Mouse (Mus musculus) intestine, embryonic 14.5 days (tissue): ENCODE results near the gene Cort. TPM values are rescaled to one million over a fixed set of nuclear protein-coding genes. Genes with fewer than 3 reads are reported as not detected.

Source experiments
- ATAC-seq: fragments of 200-750 bp; cut with Nextera tagmentation; replicated peaks from 2 replicates; pipeline ENCODE4 v1.8.0; 2017; ENCODE audit warnings: low read depth, moderate number of reproducible peaks, moderate TSS enrichment, moderate library complexity; ENCODE audit not compliant: low FRiP score, low TSS enrichment
- DNase-seq: peaks from one replicate; pipeline ENCODE4 v3.0.0-alpha.2; 2018; ENCODE audit warnings: low spot score
- H3K27ac ChIP-seq: fragments of 300-500 bp; sonication (generic); 2 replicates; pipeline ENCODE4 v1.5.1; 2014; ENCODE audit warnings: low read depth, mild to moderate bottlenecking, control low read depth
- H3K27me3 ChIP-seq: fragments of 300-500 bp; sonication (generic); replicated peaks from 2 replicates; pipeline ENCODE4 v1.6.1; 2014; ENCODE audit warnings: low read length, control low read depth; ENCODE audit not compliant: control insufficient read depth, insufficient read depth
- H3K36me3 ChIP-seq: fragments of 300-500 bp; sonication (generic); 2 replicates; pipeline ENCODE4 v1.6.1; 2014; ENCODE audit warnings: low read length, control low read depth; ENCODE audit not compliant: control insufficient read depth, insufficient read depth
- H3K4me1 ChIP-seq: fragments of 300-500 bp; sonication (generic); replicated peaks from 2 replicates; pipeline ENCODE4 v1.6.1; 2014; ENCODE audit warnings: low read length, control low read depth, mixed read lengths; ENCODE audit not compliant: control insufficient read depth, insufficient read depth
- H3K4me2 ChIP-seq: fragments of 300-500 bp; sonication (generic); 2 replicates; pipeline ENCODE4 v1.6.1; 2014; ENCODE audit warnings: low read length
- H3K4me3 ChIP-seq: fragments of 300-500 bp; sonication (generic); 2 replicates; pipeline ENCODE4 v1.5.1; 2014; ENCODE audit warnings: low read depth, low read length, control low read depth, mixed read lengths
- H3K9ac ChIP-seq: fragments of 300-500 bp; sonication (generic); 2 replicates; pipeline ENCODE4 v1.6.1; 2014; ENCODE audit warnings: mild to moderate bottlenecking, low read length
- H3K9me3 ChIP-seq: fragments of 300-500 bp; sonication (generic); 2 replicates; pipeline ENCODE4 v1.6.1; 2016; ENCODE audit warnings: low read length, control low read depth; ENCODE audit not compliant: control insufficient read depth
- WGBS: fragments of 180-500 bp; shearing (Covaris S2); extraction: QIAGEN DNeasy Blood & Tissue Kit; methylation state at CpG from one replicate; pipeline ENCODE4 v1.1.7; 2014; 5-methylcytosine and 5-hydroxymethylcytosine counted together
- polyA plus RNA-seq: library from polyadenylated mRNA; unstranded; fragments of >200 nt; fragmentation: Nextera tagmentation; extraction: Ambion mirVana; gene quantifications from 2 replicates; pipeline ENCODE4 v1.2.1, GENCODE M21; 2014

Cort gene
- polyA plus RNA-seq, 1 experiment from 2014 or later = not detected

- Histone ChIP-seq H3K9ac (peak overlapping the region; percentile 59), H3K36me3 (peaks cover 23% of the 10 kb centered on the region), H3K27me3 (no peaks in the 10 kb centered on the region), H3K9me3 (no peaks in the 10 kb centered on the region), H3K4me3 (peak overlapping the region; percentile 88), H3K4me2 (peak overlapping the region; percentile 93), H3K27ac (peak overlapping the region; percentile 78), H3K4me1 (peaks cover 7% of the 10 kb centered on the region; the same call in 1 of the 2 replicates)
- DNase-seq (peak; percentile 74), ATAC-seq (peak; percentile 29)
- WGBS = under 1% methylated on average over 27 of the region's 27 CpGs
These were observed 40.5 kb upstream of the Cort start for GRCm38 (mm10) chr4:149166957-149167611.

GRCm38 (mm10) chr4:149166215-149166946, 39.8 kb upstream of the Cort start, which contains the start of gene Pgd:
Gene Pgd, minus strand, starts transcription at chr4:149166771.
- peak within 1 kb of the TSS; percentile 78 for H3K27ac ChIP-seq
- H3K27me3 ChIP-seq = no peaks in the 10 kb centered on the region
- ATAC-seq = peak; percentile 98
- peaks cover 27% of the 10 kb centered on the region for H3K36me3 ChIP-seq
- peak within 1 kb of the TSS; percentile 92 for H3K9ac ChIP-seq
- under 1% methylated on average over 59 of the region's 59 CpGs for WGBS
- peak within 1 kb of the TSS; percentile 88 for H3K4me3 ChIP-seq
- DNase-seq = peak; percentile 96
- H3K9me3 ChIP-seq = no peaks in the 10 kb centered on the region
- H3K4me1 ChIP-seq = peaks cover 7% of the 10 kb centered on the region; the same call in 1 of the 2 replicates
- peak within 1 kb of the TSS; percentile 93 for H3K4me2 ChIP-seq

GRCm38 (mm10) chr4:149164150-149164549, 37.6 kb upstream of the Cort start:
- ATAC-seq = no peak
- no peak overlapping the region for H3K4me3 ChIP-seq
- WGBS = 71% methylated on average over 5 of the region's 5 CpGs

GRCm38 (mm10) chr4:149163196-149163595, 36.6 kb upstream of the Cort start:
- Histone ChIP-seq H3K4me2 (no peak overlapping the region), H3K9me3 (no peaks in the 10 kb centered on the region), H3K9ac (no peak overlapping the region), H3K27ac (no peak overlapping the region), H3K4me3 (no peak overlapping the region), H3K4me1 (peaks cover 7% of the 10 kb centered on the region; the same call in 1 of the 2 replicates), H3K27me3 (no peaks in the 10 kb centered on the region), H3K36me3 (peaks cover 58% of the 10 kb centered on the region)
- 70% methylated on average over 1 of the region's 1 CpGs for whole genome bisulfite sequencing
- no peak for DNase-seq
- no peak for ATAC-seq

More at GRCm38 (mm10) chr4:149164150-149164549, 37.6 kb upstream of the Cort start:
- Histone ChIP-seq H3K4me1 (peaks cover 7% of the 10 kb centered on the region; the same call in 1 of the 2 replicates), H3K27ac (no peak overlapping the region), H3K9ac (no peak overlapping the region), H3K4me2 (no peak overlapping the region), H3K9me3 (no peaks in the 10 kb centered on the region), H3K36me3 (peaks cover 49% of the 10 kb centered on the region), H3K27me3 (no peaks in the 10 kb centered on the region)
- DNase-seq = no peak

- Histone ChIP-seq H3K36me3 (peaks cover 79% of the 10 kb centered on the region), H3K27ac (no peak overlapping the region), H3K9ac (no peak overlapping the region), H3K4me3 (no peak overlapping the region), H3K9me3 (no peaks in the 10 kb centered on the region), H3K27me3 (no peaks in the 10 kb centered on the region), H3K4me2 (no peak overlapping the region), H3K4me1 (peaks cover 7% of the 10 kb centered on the region; the same call in 1 of the 2 replicates)
- ATAC-seq = no peak
- DNase-seq = no peak
- 90% methylated on average over 6 of the region's 6 CpGs for WGBS
These were observed 34.6 kb upstream of the Cort start for GRCm38 (mm10) chr4:149161166-149161565.

GRCm38 (mm10) chr4:149159891-149160290, 33.3 kb upstream of the Cort start:
- WGBS = 87% methylated on average over 13 of the region's 13 CpGs
- Histone ChIP-seq H3K36me3 (peaks cover 90% of the 10 kb centered on the region), H3K27me3 (no peaks in the 10 kb centered on the region), H3K4me3 (no peak overlapping the region), H3K4me1 (no peaks in the 10 kb centered on the region), H3K27ac (no peak overlapping the region), H3K9me3 (no peaks in the 10 kb centered on the region), H3K9ac (no peak overlapping the region), H3K4me2 (no peak overlapping the region)
- ATAC-seq = no peak
- no peak for DNase-seq

GRCm38 (mm10) chr4:149159203-149159602, 32.6 kb upstream of the Cort start:
- Histone ChIP-seq H3K9me3 (no peaks in the 10 kb centered on the region), H3K4me2 (no peak overlapping the region), H3K4me1 (no peaks in the 10 kb centered on the region), H3K4me3 (no peak overlapping the region), H3K36me3 (peaks cover 90% of the 10 kb centered on the region), H3K27ac (no peak overlapping the region), H3K27me3 (no peaks in the 10 kb centered on the region), H3K9ac (no peak overlapping the region)
- 93% methylated on average over 2 of the region's 2 CpGs for WGBS
- DNase-seq = no peak
- ATAC-seq = no peak

GRCm38 (mm10) chr4:149157415-149157973, 30.9 kb upstream of the Cort start:
- DNase-seq = no peak
- H3K36me3 ChIP-seq = peaks cover 96% of the 10 kb centered on the region
- 83% methylated on average over 8 of the region's 8 CpGs for WGBS
- H3K9ac ChIP-seq = no peak overlapping the region
- H3K27ac ChIP-seq = no peak overlapping the region
- no peak overlapping the region for H3K4me2 ChIP-seq
- no peak overlapping the region for H3K4me3 ChIP-seq
- H3K9me3 ChIP-seq = no peaks in the 10 kb centered on the region
- no peak for ATAC-seq
- no peaks in the 10 kb centered on the region for H3K4me1 ChIP-seq
- H3K27me3 ChIP-seq = no peaks in the 10 kb centered on the region
